Mouse (Mus musculus): ENCODE results near the gene Grk4. TPM values are rescaled to one million over a fixed set of nuclear protein-coding genes. Genes with fewer than 3 reads are reported as not detected.

The Grk4 gene
- polyA plus RNA-seq, 1 experiment from 2014 or later, result 3.5 TPM

- H3K9me3 ChIP-seq (ENCODE audit: control insufficient read depth, low read length), result no peaks in the 10 kb centered on the region
- H3K27ac ChIP-seq (ENCODE audit: low read depth, low read length), result no peak overlapping the region
- H3K4me2 ChIP-seq (ENCODE audit: low read length), result no peak overlapping the region
- H3K4me3 ChIP-seq (ENCODE audit: low read length), result no peak overlapping the region
- H3K36me3 ChIP-seq (ENCODE audit: control insufficient read depth, insufficient read depth, low read length), result no peaks in the 10 kb centered on the region
- 83% methylated on average over 1 of the region's 1 CpGs for WGBS
- H3K4me1 ChIP-seq (ENCODE audit: control insufficient read depth, insufficient read depth, low read depth, low read length), result peaks cover 14% of the 10 kb centered on the region
- no peak for ATAC-seq
- H3K27me3 ChIP-seq (replicated peaks; ENCODE audit: control insufficient read depth, insufficient read depth, low read length), result no peaks in the 10 kb centered on the region
- H3K9ac ChIP-seq (ENCODE audit: low read depth, low read length), result no peak overlapping the region
Measured at GRCm38 (mm10) chr5:34758762-34759161, 98.6 kb downstream of the Grk4 start.

GRCm38 (mm10) chr5:34760850-34761508, 100.8 kb downstream of the Grk4 start:
- H3K9me3 ChIP-seq (ENCODE audit: control insufficient read depth, low read length), result no peaks in the 10 kb centered on the region
- H3K4me1 ChIP-seq (ENCODE audit: control insufficient read depth, insufficient read depth, low read depth, low read length), result peaks cover 14% of the 10 kb centered on the region
- H3K36me3 ChIP-seq (ENCODE audit: control insufficient read depth, insufficient read depth, low read length), result no peaks in the 10 kb centered on the region
- H3K9ac ChIP-seq (ENCODE audit: low read depth, low read length), result peak overlapping the region; percentile 68
- WGBS, result 1% methylated on average over 19 of the region's 19 CpGs
- peak; percentile 53 for ATAC-seq
- peak overlapping the region; percentile 88 for H3K4me3 ChIP-seq (ENCODE audit: low read length)
- H3K27me3 ChIP-seq (replicated peaks; ENCODE audit: control insufficient read depth, insufficient read depth, low read length), result no peaks in the 10 kb centered on the region
- H3K27ac ChIP-seq (ENCODE audit: low read depth, low read length), result peak overlapping the region; percentile 91
- H3K4me2 ChIP-seq (ENCODE audit: low read length), result peak overlapping the region; percentile 86

DNA sequence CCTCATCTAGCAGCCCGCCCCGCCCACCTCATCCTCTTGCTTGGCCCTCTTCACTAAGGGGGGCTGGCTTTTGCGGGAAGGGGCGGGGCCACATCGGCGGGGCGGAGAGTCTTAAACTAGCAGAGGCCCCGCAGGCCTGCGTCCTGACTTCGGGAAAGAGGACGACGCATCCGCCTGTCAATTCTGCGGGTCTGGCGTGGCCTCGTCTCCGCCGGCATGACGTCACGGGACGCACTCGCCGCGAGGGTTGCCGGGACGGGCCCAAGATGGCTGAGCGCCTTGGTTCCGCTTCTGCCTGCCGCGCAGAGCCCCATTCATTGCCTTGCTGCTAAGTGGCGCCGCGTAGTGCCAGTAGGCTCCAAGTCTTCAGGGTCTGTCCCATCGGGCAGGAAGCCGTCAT, 101.3 kb downstream of the Grk4 start, which contains the start of gene Htt:
Gene Htt, plus strand, starts transcription at position 232 of the 400 bp plus-strand sequence.
- peak; percentile 99 for ATAC-seq
- H3K27me3 ChIP-seq (replicated peaks; ENCODE audit: control insufficient read depth, insufficient read depth, low read length), result no peaks in the 10 kb centered on the region
- peak within 1 kb of the TSS; percentile 89 for H3K4me2 ChIP-seq (ENCODE audit: low read length)
- peak within 1 kb of the TSS; percentile 88 for H3K4me3 ChIP-seq (ENCODE audit: low read length)
- peaks cover 14% of the 10 kb centered on the region for H3K4me1 ChIP-seq (ENCODE audit: control insufficient read depth, insufficient read depth, low read depth, low read length)
- H3K36me3 ChIP-seq (ENCODE audit: control insufficient read depth, insufficient read depth, low read length), result no peaks in the 10 kb centered on the region
- no peaks in the 10 kb centered on the region for H3K9me3 ChIP-seq (ENCODE audit: control insufficient read depth, low read length)
- under 1% methylated on average over 35 of the region's 35 CpGs for WGBS
- peak within 1 kb of the TSS; percentile 98 for H3K9ac ChIP-seq (ENCODE audit: low read depth, low read length)
- peak within 1 kb of the TSS; percentile 91 for H3K27ac ChIP-seq (ENCODE audit: low read depth, low read length)

DNA sequence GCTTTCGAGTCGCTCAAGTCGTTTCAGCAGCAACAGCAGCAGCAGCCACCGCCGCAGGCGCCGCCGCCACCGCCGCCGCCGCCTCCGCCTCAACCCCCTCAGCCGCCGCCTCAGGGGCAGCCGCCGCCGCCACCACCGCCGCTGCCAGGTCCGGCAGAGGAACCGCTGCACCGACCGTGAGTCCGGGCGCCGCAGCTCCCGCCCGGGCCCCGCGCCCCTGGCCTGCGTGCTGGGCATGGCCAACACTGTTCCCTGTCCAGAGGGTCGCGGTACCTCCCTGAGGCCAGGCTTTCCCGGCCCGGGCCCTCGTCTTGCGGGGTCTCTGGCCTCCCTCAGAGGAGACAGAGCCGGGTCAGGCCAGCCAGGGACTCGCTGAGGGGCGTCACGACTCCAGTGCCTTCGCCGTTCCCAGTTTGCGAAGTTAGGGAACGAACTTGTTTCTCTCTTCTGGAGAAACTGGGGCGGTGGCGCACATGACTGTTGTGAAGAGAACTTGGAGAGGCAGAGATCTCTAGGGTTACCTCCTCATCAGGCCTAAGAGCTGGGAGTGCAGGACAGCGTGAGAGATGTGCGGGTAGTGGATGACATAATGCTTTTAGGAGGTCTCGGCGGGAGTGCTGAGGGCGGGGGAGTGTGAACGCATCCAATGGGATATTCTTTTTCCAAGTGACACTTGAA, 101.9 kb downstream of the Grk4 start:
- Histone ChIP-seq H3K4me2 (ENCODE audit: low read length) (peak overlapping the region; percentile 89), H3K4me3 (ENCODE audit: low read length) (peak overlapping the region; percentile 88), H3K9ac (ENCODE audit: low read depth, low read length) (peak overlapping the region; percentile 98), H3K27me3 (replicated peaks; ENCODE audit: control insufficient read depth, insufficient read depth, low read length) (no peaks in the 10 kb centered on the region), H3K4me1 (ENCODE audit: control insufficient read depth, insufficient read depth, low read depth, low read length) (peaks cover 14% of the 10 kb centered on the region), H3K9me3 (ENCODE audit: control insufficient read depth, low read length) (no peaks in the 10 kb centered on the region), H3K36me3 (ENCODE audit: control insufficient read depth, insufficient read depth, low read length) (no peaks in the 10 kb centered on the region), H3K27ac (ENCODE audit: low read depth, low read length) (peak overlapping the region; percentile 91)
- peak; percentile 37; the same call in 1 of the 2 replicates for ATAC-seq
- WGBS, result under 1% methylated on average over 38 of the region's 54 CpGs

GRCm38 (mm10) chr5:34771818-34772217, 111.6 kb downstream of the Grk4 start:
- 92% methylated on average over 3 of the region's 3 CpGs for WGBS
- no peak for ATAC-seq
- Histone ChIP-seq H3K4me1 (ENCODE audit: control insufficient read depth, insufficient read depth, low read depth, low read length) (no peaks in the 10 kb centered on the region), H3K4me3 (ENCODE audit: low read length) (no peak overlapping the region), H3K4me2 (ENCODE audit: low read length) (no peak overlapping the region), H3K27ac (ENCODE audit: low read depth, low read length) (no peak overlapping the region), H3K27me3 (replicated peaks; ENCODE audit: control insufficient read depth, insufficient read depth, low read length) (no peaks in the 10 kb centered on the region), H3K36me3 (ENCODE audit: control insufficient read depth, insufficient read depth, low read length) (no peaks in the 10 kb centered on the region), H3K9me3 (ENCODE audit: control insufficient read depth, low read length) (no peaks in the 10 kb centered on the region), H3K9ac (ENCODE audit: low read depth, low read length) (no peak overlapping the region)

- no peaks in the 10 kb centered on the region for H3K9me3 ChIP-seq (ENCODE audit: control insufficient read depth, low read length)
- no peak overlapping the region for H3K9ac ChIP-seq (ENCODE audit: low read depth, low read length)
- no peaks in the 10 kb centered on the region for H3K36me3 ChIP-seq (ENCODE audit: control insufficient read depth, insufficient read depth, low read length)
- ATAC-seq, result no peak
- WGBS, result 93% methylated on average over 4 of the region's 4 CpGs
- H3K27ac ChIP-seq (ENCODE audit: low read depth, low read length), result no peak overlapping the region
- H3K4me3 ChIP-seq (ENCODE audit: low read length), result no peak overlapping the region
- no peaks in the 10 kb centered on the region for H3K27me3 ChIP-seq (replicated peaks; ENCODE audit: control insufficient read depth, insufficient read depth, low read length)
- no peak overlapping the region for H3K4me2 ChIP-seq (ENCODE audit: low read length)
- H3K4me1 ChIP-seq (ENCODE audit: control insufficient read depth, insufficient read depth, low read depth, low read length), result no peaks in the 10 kb centered on the region
Measured at GRCm38 (mm10) chr5:34772696-34773245, 112.6 kb downstream of the Grk4 start.

- H3K27ac ChIP-seq (ENCODE audit: low read depth, low read length), result no peak overlapping the region
- ATAC-seq, result no peak
- H3K36me3 ChIP-seq (ENCODE audit: control insufficient read depth, insufficient read depth, low read length), result no peaks in the 10 kb centered on the region
- no peak overlapping the region for H3K9ac ChIP-seq (ENCODE audit: low read depth, low read length)
- no peaks in the 10 kb centered on the region for H3K27me3 ChIP-seq (replicated peaks; ENCODE audit: control insufficient read depth, insufficient read depth, low read length)
- 97% methylated on average over 2 of the region's 2 CpGs for WGBS
- H3K4me3 ChIP-seq (ENCODE audit: low read length), result no peak overlapping the region
- H3K4me1 ChIP-seq (ENCODE audit: control insufficient read depth, insufficient read depth, low read depth, low read length), result no peaks in the 10 kb centered on the region
- H3K4me2 ChIP-seq (ENCODE audit: low read length), result no peak overlapping the region
- no peaks in the 10 kb centered on the region for H3K9me3 ChIP-seq (ENCODE audit: control insufficient read depth, low read length)
Measured at GRCm38 (mm10) chr5:34773392-34773791, 113.2 kb downstream of the Grk4 start.

DNA sequence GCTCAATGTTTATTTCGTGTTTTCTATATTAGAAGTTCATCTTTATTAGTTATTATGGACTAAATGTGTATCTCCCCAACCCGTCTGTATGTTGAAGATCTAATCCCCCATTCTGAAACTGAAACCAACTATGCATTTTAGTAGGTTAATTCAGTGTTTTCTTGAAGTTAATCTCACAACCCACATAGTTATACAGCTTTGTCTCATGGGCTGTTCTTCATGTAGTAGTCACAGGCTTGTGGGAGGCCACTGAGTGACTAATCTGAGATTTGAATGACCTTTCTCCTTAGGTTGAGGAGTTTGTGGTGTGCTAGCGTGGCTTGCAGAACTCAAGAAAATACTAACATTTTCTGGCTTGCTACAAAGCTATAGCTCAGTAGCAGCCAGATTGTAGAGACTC, 124.8 kb downstream of the Grk4 start:
- WGBS, result 93% methylated on average over 3 of the region's 3 CpGs
- peaks cover 6% of the 10 kb centered on the region; the same call in 1 of the 2 replicates for H3K36me3 ChIP-seq (ENCODE audit: control insufficient read depth, insufficient read depth, low read length)
- H3K9ac ChIP-seq (ENCODE audit: low read depth, low read length), result no peak overlapping the region
- no peak for ATAC-seq
- H3K4me2 ChIP-seq (ENCODE audit: low read length), result no peak overlapping the region
- no peaks in the 10 kb centered on the region for H3K4me1 ChIP-seq (ENCODE audit: control insufficient read depth, insufficient read depth, low read depth, low read length)
- H3K27me3 ChIP-seq (replicated peaks; ENCODE audit: control insufficient read depth, insufficient read depth, low read length), result no peaks in the 10 kb centered on the region
- no peak overlapping the region for H3K27ac ChIP-seq (ENCODE audit: low read depth, low read length)
- no peaks in the 10 kb centered on the region for H3K9me3 ChIP-seq (ENCODE audit: control insufficient read depth, low read length)
- no peak overlapping the region for H3K4me3 ChIP-seq (ENCODE audit: low read length)

- H3K27ac ChIP-seq (ENCODE audit: low read depth, low read length), result no peak overlapping the region
- no peak for ATAC-seq
- H3K36me3 ChIP-seq (ENCODE audit: control insufficient read depth, insufficient read depth, low read length), result peaks cover 15% of the 10 kb centered on the region
- H3K9ac ChIP-seq (ENCODE audit: low read depth, low read length), result no peak overlapping the region
- H3K4me2 ChIP-seq (ENCODE audit: low read length), result no peak overlapping the region
- H3K4me1 ChIP-seq (ENCODE audit: control insufficient read depth, insufficient read depth, low read depth, low read length), result no peaks in the 10 kb centered on the region
- H3K4me3 ChIP-seq (ENCODE audit: low read length), result no peak overlapping the region
- H3K9me3 ChIP-seq (ENCODE audit: control insufficient read depth, low read length), result no peaks in the 10 kb centered on the region
- 93% methylated on average over 2 of the region's 2 CpGs for WGBS
- H3K27me3 ChIP-seq (replicated peaks; ENCODE audit: control insufficient read depth, insufficient read depth, low read length), result no peaks in the 10 kb centered on the region
Measured at GRCm38 (mm10) chr5:34791141-34791540, 131.0 kb downstream of the Grk4 start.
